Mouse (Mus musculus) stomach, embryonic 16.5 days (tissue): Measurements from ENCODE around the gene Vps41. TPM values are rescaled to one million over a fixed set of nuclear protein-coding genes. Genes with fewer than 3 reads are reported as not detected.

Experiments used
- ATAC-seq: fragments of 200-750 bp; cut with Nextera tagmentation; 2 replicates; pipeline ENCODE4 v1.8.0; 2017; ENCODE audit warnings: moderate number of reproducible peaks, moderate TSS enrichment; ENCODE audit not compliant: insufficient read depth, low FRiP score
- H3K27ac ChIP-seq: fragments of 300-500 bp; sonication (generic); 2 replicates; pipeline ENCODE4 v1.5.1; 2014; ENCODE audit warnings: low read length
- H3K27me3 ChIP-seq: fragments of 300-500 bp; sonication (generic); 2 replicates; pipeline ENCODE4 v1.6.1; 2014; ENCODE audit warnings: low read length, control low read depth, mixed read lengths; ENCODE audit not compliant: control insufficient read depth, insufficient read depth
- H3K36me3 ChIP-seq: fragments of 300-500 bp; sonication (generic); 2 replicates; pipeline ENCODE4 v1.6.1; 2014; ENCODE audit warnings: low read length; ENCODE audit not compliant: control insufficient read depth, insufficient read depth
- H3K4me1 ChIP-seq: fragments of 300-500 bp; sonication (generic); 2 replicates; pipeline ENCODE4 v1.6.1; 2014; ENCODE audit warnings: low read length, control low read depth, mixed read lengths; ENCODE audit not compliant: control insufficient read depth, insufficient read depth
- H3K4me2 ChIP-seq: fragments of 300-500 bp; sonication (generic); 2 replicates; pipeline ENCODE4 v1.6.1; 2014; ENCODE audit warnings: low read depth, low read length, mixed read lengths
- H3K4me3 ChIP-seq: fragments of 300-500 bp; sonication (generic); replicated peaks from 2 replicates; pipeline ENCODE4 v1.5.1; 2014; ENCODE audit warnings: mild to moderate bottlenecking, low read length
- H3K9ac ChIP-seq: fragments of 300-500 bp; sonication (generic); 2 replicates; pipeline ENCODE4 v1.6.1; 2014; ENCODE audit warnings: low read length
- H3K9me3 ChIP-seq: fragments of 300-500 bp; sonication (generic); replicated peaks from 2 replicates; pipeline ENCODE4 v1.6.1; 2016; ENCODE audit warnings: low read length, control low read depth; ENCODE audit not compliant: control insufficient read depth
- WGBS: fragments of 180-500 bp; shearing (Covaris S2); extraction: QIAGEN DNeasy Blood & Tissue Kit; methylation state at CpG from one replicate; pipeline ENCODE4 v1.1.7; 2014; 5-methylcytosine and 5-hydroxymethylcytosine counted together
- polyA plus RNA-seq: library from polyadenylated mRNA; unstranded; fragments of >200 nt; fragmentation: Nextera tagmentation; extraction: Ambion mirVana; gene quantifications from 2 replicates; pipeline ENCODE4 v1.2.1, GENCODE M21; 2015

Vps41 gene
- polyA plus RNA-seq = 62.5 and 65.0 TPM in 2 replicates

- WGBS = under 1% methylated on average over 21 of the region's 21 CpGs
- no peaks in the 10 kb centered on the region for H3K36me3 ChIP-seq
- peaks cover 6% of the 10 kb centered on the region; the same call in 1 of the 2 replicates for H3K4me1 ChIP-seq
- H3K27ac ChIP-seq = no peak within 1 kb of the TSS
- peak within 1 kb of the TSS; percentile 67 for H3K4me2 ChIP-seq
- H3K4me3 ChIP-seq = peak within 1 kb of the TSS; percentile 98
- no peaks in the 10 kb centered on the region for H3K9me3 ChIP-seq
- peak within 1 kb of the TSS; percentile 94 for H3K9ac ChIP-seq
- H3K27me3 ChIP-seq = no peaks in the 10 kb centered on the region
- ATAC-seq = peak; percentile 97
These were observed at the start of gene Vps41 for GRCm38 (mm10) chr13:18717185-18717584. Gene Vps41 (plus strand): TSS chr13:18717286.

GRCm38 (mm10) chr13:18698518-18699065 lies 18.5 kb upstream of the Vps41 start:
- H3K36me3 ChIP-seq = no peaks in the 10 kb centered on the region

GRCm38 (mm10) chr13:18711685-18712084 lies 5.4 kb upstream of the Vps41 start:
- Histone ChIP-seq H3K27ac (no peak overlapping the region), H3K36me3 (no peaks in the 10 kb centered on the region), H3K9ac (no peak overlapping the region), H3K4me2 (no peak overlapping the region), H3K27me3 (no peaks in the 10 kb centered on the region), H3K9me3 (no peaks in the 10 kb centered on the region), H3K4me3 (no peak overlapping the region), H3K4me1 (no peaks in the 10 kb centered on the region)
- 93% methylated on average over 1 of the region's 1 CpGs for WGBS
- no peak for ATAC-seq

More at GRCm38 (mm10) chr13:18698518-18699065, 18.5 kb upstream of the Vps41 start:
- no peak overlapping the region for H3K4me3 ChIP-seq
- no peak for ATAC-seq
- no peaks in the 10 kb centered on the region for H3K4me1 ChIP-seq
- H3K9ac ChIP-seq = no peak overlapping the region
- no peaks in the 10 kb centered on the region for H3K9me3 ChIP-seq
- WGBS = 36% methylated on average over 7 of the region's 7 CpGs
- no peak overlapping the region for H3K4me2 ChIP-seq
- no peak overlapping the region for H3K27ac ChIP-seq
- H3K27me3 ChIP-seq = no peaks in the 10 kb centered on the region

GRCm38 (mm10) chr13:18716707-18717106 lies 379 bp upstream of the Vps41 start:
- Histone ChIP-seq H3K27me3 (no peaks in the 10 kb centered on the region), H3K27ac (no peak overlapping the region), H3K4me1 (peaks cover 6% of the 10 kb centered on the region; the same call in 1 of the 2 replicates), H3K9ac (no peak overlapping the region), H3K4me2 (peak overlapping the region; percentile 67; the same call in 1 of the 2 replicates), H3K36me3 (no peaks in the 10 kb centered on the region), H3K9me3 (no peaks in the 10 kb centered on the region), H3K4me3 (0 out of 2 replicates have a peak overlapping the region, but pooled peaks have one; percentile 16)
- 42% methylated on average over 5 of the region's 5 CpGs for WGBS
- no peak for ATAC-seq

- Histone ChIP-seq H3K36me3 (no peaks in the 10 kb centered on the region), H3K9ac (no peak overlapping the region), H3K4me3 (no peak overlapping the region), H3K4me1 (peaks cover 6% of the 10 kb centered on the region; the same call in 1 of the 2 replicates), H3K9me3 (no peaks in the 10 kb centered on the region), H3K27me3 (no peaks in the 10 kb centered on the region), H3K4me2 (no peak overlapping the region), H3K27ac (no peak overlapping the region)
- 71% methylated on average over 5 of the region's 5 CpGs for WGBS
- no peak for ATAC-seq
These were observed 1.4 kb downstream of the Vps41 start for GRCm38 (mm10) chr13:18718461-18718860.

- no peaks in the 10 kb centered on the region for H3K27me3 ChIP-seq
- H3K4me1 ChIP-seq = no peaks in the 10 kb centered on the region
- H3K9ac ChIP-seq = no peak overlapping the region
- no peaks in the 10 kb centered on the region for H3K9me3 ChIP-seq
- no peaks in the 10 kb centered on the region for H3K36me3 ChIP-seq
- 93% methylated on average over 3 of the region's 3 CpGs for WGBS
- no peak for ATAC-seq
- H3K4me2 ChIP-seq = no peak overlapping the region
- no peak overlapping the region for H3K27ac ChIP-seq
- no peak overlapping the region for H3K4me3 ChIP-seq
These were observed 13.6 kb downstream of the Vps41 start for GRCm38 (mm10) chr13:18730666-18731065.

- Histone ChIP-seq H3K4me1 (no peaks in the 10 kb centered on the region), H3K27ac (no peak overlapping the region), H3K4me2 (no peak overlapping the region), H3K27me3 (no peaks in the 10 kb centered on the region), H3K4me3 (no peak overlapping the region), H3K9me3 (0 out of 2 replicates have a peak, but pooled peaks cover 3% of the 10 kb centered on the region), H3K36me3 (peaks cover 11% of the 10 kb centered on the region), H3K9ac (no peak overlapping the region)
- WGBS = 60% methylated on average over 1 of the region's 1 CpGs
- no peak for ATAC-seq
These were observed 19.5 kb downstream of the Vps41 start for GRCm38 (mm10) chr13:18736590-18736989.

GRCm38 (mm10) chr13:18743575-18744265 lies 26.6 kb downstream of the Vps41 start:
- Histone ChIP-seq H3K9me3 (0 out of 2 replicates have a peak, but pooled peaks cover 3% of the 10 kb centered on the region), H3K4me3 (no peak overlapping the region), H3K4me2 (no peak overlapping the region), H3K36me3 (peaks cover 11% of the 10 kb centered on the region), H3K4me1 (no peaks in the 10 kb centered on the region), H3K27me3 (no peaks in the 10 kb centered on the region), H3K27ac (no peak overlapping the region), H3K9ac (no peak overlapping the region)
- ATAC-seq = no peak
- WGBS = 70% methylated on average over 16 of the region's 16 CpGs

- Histone ChIP-seq H3K4me1 (no peaks in the 10 kb centered on the region), H3K36me3 (peaks cover 11% of the 10 kb centered on the region), H3K4me3 (no peak overlapping the region), H3K27ac (no peak overlapping the region), H3K9me3 (0 out of 2 replicates have a peak, but pooled peaks cover 3% of the 10 kb centered on the region), H3K4me2 (no peak overlapping the region), H3K27me3 (no peaks in the 10 kb centered on the region), H3K9ac (no peak overlapping the region)
- ATAC-seq = no peak
- 63% methylated on average over 4 of the region's 4 CpGs for WGBS
These were observed 27.2 kb downstream of the Vps41 start for GRCm38 (mm10) chr13:18744266-18744652.
